Mouse (Mus musculus) limb, embryonic 13.5 days (tissue): ENCODE data around the gene Krcc1. TPM values are rescaled to one million over a fixed set of nuclear protein-coding genes. Genes with fewer than 3 reads are reported as not detected.
"Not testable (repeated sequence)": the region's sequence is repeated elsewhere in the genome, so short reads cannot be mapped to it uniquely, and the experiment has no call there.

Experiments
- ATAC-seq: fragments of 200-750 bp; cut with Nextera tagmentation; 2 replicates; pipeline ENCODE4 v1.8.0; 2017; ENCODE audit warnings: low read depth, moderate number of reproducible peaks, moderate TSS enrichment; ENCODE audit not compliant: low FRiP score
- H3K27ac ChIP-seq: fragments of 300-500 bp; sonication (generic); 2 replicates; pipeline ENCODE4 v1.5.1; 2015; ENCODE audit warnings: inconsistent platforms, mild to moderate bottlenecking, moderate library complexity
- H3K27me3 ChIP-seq: fragments of 300-500 bp; sonication (generic); 2 replicates; pipeline ENCODE4 v1.6.1; 2015; ENCODE audit warnings: mild to moderate bottlenecking, inconsistent platforms
- H3K36me3 ChIP-seq: fragments of 300-500 bp; sonication (generic); 2 replicates; pipeline ENCODE4 v1.6.1; 2015; ENCODE audit warnings: inconsistent platforms, mild to moderate bottlenecking, moderate library complexity
- H3K4me1 ChIP-seq: fragments of 300-500 bp; sonication (generic); 2 replicates; pipeline ENCODE4 v1.6.1; 2015; ENCODE audit warnings: inconsistent platforms
- H3K4me2 ChIP-seq: fragments of 300-500 bp; sonication (generic); replicated peaks from 2 replicates; pipeline ENCODE4 v1.6.1; 2015; ENCODE audit warnings: inconsistent platforms, mild to moderate bottlenecking, moderate library complexity
- H3K4me3 ChIP-seq: fragments of 300-500 bp; sonication (generic); 2 replicates; pipeline ENCODE4 v1.5.1; 2015; ENCODE audit warnings: moderate library complexity, mild to moderate bottlenecking, inconsistent platforms
- H3K9ac ChIP-seq: fragments of 300-500 bp; sonication (generic); 2 replicates; pipeline ENCODE4 v1.6.1; 2015; ENCODE audit warnings: mild to moderate bottlenecking, inconsistent platforms
- H3K9me3 ChIP-seq: fragments of 300-500 bp; sonication (generic); 2 replicates; pipeline ENCODE4 v1.6.1; 2016; ENCODE audit warnings: inconsistent platforms
- WGBS: fragments of 180-500 bp; shearing (Covaris S2); methylation state at CpG from one replicate; pipeline ENCODE4 v1.1.7; 2015; 5-methylcytosine and 5-hydroxymethylcytosine counted together
- polyA plus RNA-seq: library from polyadenylated mRNA; unstranded; fragments of >200 nt; fragmentation: Nextera tagmentation; extraction: Ambion mirVana; gene quantifications from 2 replicates; pipeline ENCODE4 v1.2.1, GENCODE M21; 2015

Krcc1 gene
- polyA plus RNA-seq, 1 experiment from 2014 or later: 38.7 TPM

- Histone ChIP-seq H3K4me1 (no peaks in the 10 kb centered on the region), H3K36me3 (no peaks in the 10 kb centered on the region), H3K27ac (no peak overlapping the region), H3K4me3 (no peak overlapping the region), H3K27me3 (no peaks in the 10 kb centered on the region), H3K4me2 (no peak overlapping the region), H3K9ac (no peak overlapping the region), H3K9me3 (no peaks in the 10 kb centered on the region)
- 58% methylated on average over 6 of the region's 6 CpGs for WGBS
- ATAC-seq: no peak
Observed at GRCm38 (mm10) chr6:71302097-71302731, 30.7 kb downstream of the Krcc1 start.

GRCm38 (mm10) chr6:71307486-71307885 lies 36.0 kb downstream of the Krcc1 start:
- H3K9ac ChIP-seq: no peak overlapping the region
- no peak overlapping the region for H3K4me2 ChIP-seq
- 87% methylated on average over 8 of the region's 8 CpGs for WGBS
- H3K4me3 ChIP-seq: no peak overlapping the region
- no peak overlapping the region for H3K27ac ChIP-seq
- H3K27me3 ChIP-seq: no peaks in the 10 kb centered on the region
- no peaks in the 10 kb centered on the region for H3K36me3 ChIP-seq
- no peaks in the 10 kb centered on the region for H3K4me1 ChIP-seq
- no peak for ATAC-seq
- H3K9me3 ChIP-seq: no peaks in the 10 kb centered on the region

GRCm38 (mm10) chr6:71321826-71322283 lies 50.4 kb downstream of the Krcc1 start, which contains the start of gene Smyd1:
Smyd1 (minus strand) TSS chr6:71322233.
- Histone ChIP-seq H3K4me3 (no peak within 1 kb of the TSS), H3K9me3 (no peaks in the 10 kb centered on the region), H3K9ac (no peak within 1 kb of the TSS), H3K36me3 (no peaks in the 10 kb centered on the region), H3K27me3 (no peaks in the 10 kb centered on the region), H3K4me2 (no peak within 1 kb of the TSS), H3K4me1 (no peaks in the 10 kb centered on the region), H3K27ac (no peak within 1 kb of the TSS)
- WGBS: 71% methylated on average over 3 of the region's 3 CpGs
- ATAC-seq: no peak

- WGBS: 87% methylated on average over 7 of the region's 7 CpGs
- ATAC-seq: no peak
- no peaks in the 10 kb centered on the region for H3K4me1 ChIP-seq
Observed at GRCm38 (mm10) chr6:71322491-71322921, 51.0 kb downstream of the Krcc1 start, which contains the start of gene Cd8b1. Cd8b1 (plus strand) TSS chr6:71322788.

GRCm38 (mm10) chr6:71324816-71325215 lies 53.3 kb downstream of the Krcc1 start:
- H3K27me3 ChIP-seq: no peaks in the 10 kb centered on the region
- H3K9ac ChIP-seq: no peak overlapping the region
- H3K36me3 ChIP-seq: no peaks in the 10 kb centered on the region
- ATAC-seq: no peak
- H3K4me3 ChIP-seq: no peak overlapping the region
- 90% methylated on average over 9 of the region's 9 CpGs for WGBS
- H3K4me1 ChIP-seq: no peaks in the 10 kb centered on the region
- no peak overlapping the region for H3K4me2 ChIP-seq
- no peaks in the 10 kb centered on the region for H3K9me3 ChIP-seq
- H3K27ac ChIP-seq: no peak overlapping the region

More at GRCm38 (mm10) chr6:71322491-71322921, 51.0 kb downstream of the Krcc1 start, which contains the start of gene Cd8b1:
- no peaks in the 10 kb centered on the region for H3K27me3 ChIP-seq
- no peaks in the 10 kb centered on the region for H3K9me3 ChIP-seq
- H3K27ac ChIP-seq: no peak within 1 kb of the TSS
- no peak within 1 kb of the TSS for H3K4me3 ChIP-seq
- H3K36me3 ChIP-seq: no peaks in the 10 kb centered on the region
- no peak within 1 kb of the TSS for H3K4me2 ChIP-seq
- no peak within 1 kb of the TSS for H3K9ac ChIP-seq

- Histone ChIP-seq H3K4me1 (no peaks in the 10 kb centered on the region), H3K27ac (no peak overlapping the region), H3K9ac (no peak overlapping the region), H3K36me3 (no peaks in the 10 kb centered on the region), H3K4me3 (no peak overlapping the region), H3K4me2 (no peak overlapping the region), H3K27me3 (no peaks in the 10 kb centered on the region), H3K9me3 (no peaks in the 10 kb centered on the region)
- 88% methylated on average over 6 of the region's 6 CpGs for WGBS
- no peak for ATAC-seq
Observed at GRCm38 (mm10) chr6:71329881-71330280, 58.4 kb downstream of the Krcc1 start.

GRCm38 (mm10) chr6:71330486-71330885 lies 59.0 kb downstream of the Krcc1 start:
- H3K9me3 ChIP-seq: no peaks in the 10 kb centered on the region
- H3K36me3 ChIP-seq: no peaks in the 10 kb centered on the region
- H3K9ac ChIP-seq: no peak overlapping the region
- H3K4me1 ChIP-seq: no peaks in the 10 kb centered on the region
- 83% methylated on average over 7 of the region's 7 CpGs for WGBS
- no peak overlapping the region for H3K4me2 ChIP-seq
- no peaks in the 10 kb centered on the region for H3K27me3 ChIP-seq
- no peak for ATAC-seq
- H3K27ac ChIP-seq: no peak overlapping the region
- no peak overlapping the region for H3K4me3 ChIP-seq

- H3K27me3 ChIP-seq, H3K27ac ChIP-seq, H3K9ac ChIP-seq, ATAC-seq, H3K4me2 ChIP-seq, H3K36me3 ChIP-seq, H3K4me3 ChIP-seq, H3K9me3 ChIP-seq, H3K4me1 ChIP-seq: not testable (repeated sequence)
- 91% methylated on average over 2 of the region's 4 CpGs for whole genome bisulfite sequencing
Observed at GRCm38 (mm10) chr6:71331491-71331890, 60.0 kb downstream of the Krcc1 start.

GRCm38 (mm10) chr6:71332236-71332965 lies 60.9 kb downstream of the Krcc1 start:
- 76% methylated on average over 11 of the region's 11 CpGs for WGBS
- Histone ChIP-seq H3K27me3 (no peaks in the 10 kb centered on the region), H3K4me3 (no peak overlapping the region)

GRCm38 (mm10) chr6:71333031-71333430 lies 61.6 kb downstream of the Krcc1 start:
- H3K9me3 ChIP-seq: no peaks in the 10 kb centered on the region
- no peaks in the 10 kb centered on the region for H3K27me3 ChIP-seq
- no peak overlapping the region for H3K4me3 ChIP-seq
- no peaks in the 10 kb centered on the region for H3K36me3 ChIP-seq
- H3K4me2 ChIP-seq: no peak overlapping the region
- no peak for ATAC-seq
- H3K27ac ChIP-seq: no peak overlapping the region
- H3K9ac ChIP-seq: no peak overlapping the region
- 80% methylated on average over 3 of the region's 3 CpGs for WGBS
- H3K4me1 ChIP-seq: no peaks in the 10 kb centered on the region

More at GRCm38 (mm10) chr6:71332236-71332965, 60.9 kb downstream of the Krcc1 start:
- Histone ChIP-seq H3K4me2 (no peak overlapping the region), H3K27ac (no peak overlapping the region), H3K9me3 (no peaks in the 10 kb centered on the region), H3K9ac (no peak overlapping the region), H3K36me3 (no peaks in the 10 kb centered on the region), H3K4me1 (no peaks in the 10 kb centered on the region)
- no peak for ATAC-seq

GRCm38 (mm10) chr6:71333578-71334273 lies 62.2 kb downstream of the Krcc1 start:
- Histone ChIP-seq H3K4me2 (no peak overlapping the region), H3K36me3 (no peaks in the 10 kb centered on the region), H3K4me1 (no peaks in the 10 kb centered on the region), H3K9ac (no peak overlapping the region), H3K27me3 (no peaks in the 10 kb centered on the region), H3K4me3 (no peak overlapping the region), H3K27ac (no peak overlapping the region), H3K9me3 (no peaks in the 10 kb centered on the region)
- no peak for ATAC-seq
- WGBS: 87% methylated on average over 11 of the region's 11 CpGs
